Mouse (Mus musculus) embryonic facial prominence, embryonic 10.5 days (tissue): ENCODE measurements around the gene Aif1. TPM values are rescaled to one million over a fixed set of nuclear protein-coding genes. Genes with fewer than 3 reads are reported as not detected.
A peak's percentile ranks its signal among the peaks of the same experiment; 100 is the strongest.

Experiments
- DNase-seq: peaks from one replicate; pipeline ENCODE4 v3.0.0-alpha.2; 2017; ENCODE audit warnings: low spot score
- H3K27ac ChIP-seq: fragments of 300-500 bp; sonication (generic); replicated peaks from 2 replicates; pipeline ENCODE4 v1.5.1; 2016; ENCODE audit warnings: mild to moderate bottlenecking
- H3K27me3 ChIP-seq: fragments of 300-500 bp; sonication (generic); replicated peaks from 2 replicates; pipeline ENCODE4 v1.6.1; 2016; ENCODE audit warnings: low read depth, mild to moderate bottlenecking; ENCODE audit not compliant: poor library complexity, severe bottlenecking
- H3K36me3 ChIP-seq: fragments of 300-500 bp; sonication (generic); replicated peaks from 2 replicates; pipeline ENCODE4 v1.6.1; 2016; ENCODE audit warnings: mild to moderate bottlenecking, moderate library complexity
- H3K4me1 ChIP-seq: fragments of 300-500 bp; sonication (generic); 2 replicates; pipeline ENCODE4 v1.6.1; 2016
- H3K4me3 ChIP-seq: fragments of 300-500 bp; sonication (generic); 2 replicates; pipeline ENCODE4 v1.5.1; 2016; ENCODE audit warnings: mild to moderate bottlenecking, moderate library complexity
- H3K9me3 ChIP-seq: fragments of 300-500 bp; sonication (generic); 2 replicates; pipeline ENCODE4 v1.6.1; 2016; ENCODE audit warnings: mild to moderate bottlenecking
- WGBS: fragments of 180-500 bp; shearing (Covaris S2); methylation state at CpG from one replicate; pipeline ENCODE4 v1.1.7; 2016; 5-methylcytosine and 5-hydroxymethylcytosine counted together
- polyA plus RNA-seq: library from polyadenylated mRNA; unstranded; fragments of >200 nt; fragmentation: Nextera tagmentation; extraction: Ambion mirVana; gene quantifications from 2 replicates; pipeline ENCODE4 v1.2.1, GENCODE M21; 2016

The Aif1 gene
- polyA plus RNA-seq, 1 experiment from 2014 or later = 3.9 TPM

- no peak for DNase-seq
Observed at GRCm38 (mm10) chr17:35174201-35174977, 1.5 kb downstream of the Aif1 start.

GRCm38 (mm10) chr17:35173329-35173728 lies 2.5 kb downstream of the Aif1 start:
- WGBS = 85% methylated on average over 3 of the region's 3 CpGs
- Histone ChIP-seq H3K9me3 (no peaks in the 10 kb centered on the region), H3K36me3 (no peaks in the 10 kb centered on the region), H3K27me3 (no peaks in the 10 kb centered on the region), H3K4me1 (peaks cover 3% of the 10 kb centered on the region; the same call in 1 of the 2 replicates), H3K27ac (no peak overlapping the region; the same call in 1 of the 2 replicates), H3K4me3 (no peak overlapping the region)
- DNase-seq = no peak

More at GRCm38 (mm10) chr17:35174201-35174977, 1.5 kb downstream of the Aif1 start:
- H3K27ac ChIP-seq = no peak overlapping the region
- H3K9me3 ChIP-seq = no peaks in the 10 kb centered on the region
- 67% methylated on average over 8 of the region's 8 CpGs for WGBS
- H3K36me3 ChIP-seq = no peaks in the 10 kb centered on the region
- H3K4me3 ChIP-seq = no peak overlapping the region
- H3K4me1 ChIP-seq = no peaks in the 10 kb centered on the region
- no peaks in the 10 kb centered on the region for H3K27me3 ChIP-seq

GRCm38 (mm10) chr17:35172445-35173234 lies 3.2 kb downstream of the Aif1 start:
- H3K27ac ChIP-seq = no peak overlapping the region
- 0 out of 2 replicates have a peak overlapping the region, but pooled peaks have one; percentile 13 for H3K4me3 ChIP-seq
- DNase-seq = no peak
- WGBS = 77% methylated on average over 11 of the region's 11 CpGs
- peaks cover 3% of the 10 kb centered on the region; the same call in 1 of the 2 replicates for H3K4me1 ChIP-seq
- H3K36me3 ChIP-seq = no peaks in the 10 kb centered on the region
- H3K9me3 ChIP-seq = no peaks in the 10 kb centered on the region
- no peaks in the 10 kb centered on the region for H3K27me3 ChIP-seq

GRCm38 (mm10) chr17:35168541-35169207 lies 7.2 kb downstream of the Aif1 start:
- no peak for DNase-seq
- H3K27me3 ChIP-seq = no peaks in the 10 kb centered on the region
- H3K4me3 ChIP-seq = no peak overlapping the region
- H3K27ac ChIP-seq = no peak overlapping the region
- H3K36me3 ChIP-seq = no peaks in the 10 kb centered on the region
- peaks cover 12% of the 10 kb centered on the region for H3K4me1 ChIP-seq
- WGBS = 23% methylated on average over 4 of the region's 4 CpGs
- no peaks in the 10 kb centered on the region for H3K9me3 ChIP-seq

GRCm38 (mm10) chr17:35167794-35168193 lies 8.1 kb downstream of the Aif1 start:
- Histone ChIP-seq H3K4me1 (peaks cover 20% of the 10 kb centered on the region), H3K4me3 (no peak overlapping the region), H3K27me3 (no peaks in the 10 kb centered on the region), H3K27ac (no peak overlapping the region), H3K36me3 (peaks cover 2% of the 10 kb centered on the region), H3K9me3 (no peaks in the 10 kb centered on the region)
- 87% methylated on average over 7 of the region's 7 CpGs for WGBS
- DNase-seq = no peak

GRCm38 (mm10) chr17:35166352-35167035 lies 9.4 kb downstream of the Aif1 start:
- Histone ChIP-seq H3K36me3 (peaks cover 15% of the 10 kb centered on the region), H3K27me3 (no peaks in the 10 kb centered on the region), H3K4me3 (peak overlapping the region; percentile 99), H3K9me3 (no peaks in the 10 kb centered on the region), H3K27ac (peak overlapping the region; percentile 99), H3K4me1 (peaks cover 33% of the 10 kb centered on the region)
- DNase-seq = peak; percentile 54
- 74% methylated on average over 8 of the region's 8 CpGs for WGBS

- H3K4me3 ChIP-seq = peak overlapping the region; percentile 99
- H3K9me3 ChIP-seq = no peaks in the 10 kb centered on the region
- H3K36me3 ChIP-seq = peaks cover 24% of the 10 kb centered on the region
- DNase-seq = no peak
- peaks cover 34% of the 10 kb centered on the region for H3K4me1 ChIP-seq
- WGBS = 27% methylated on average over 12 of the region's 12 CpGs
- peak overlapping the region; percentile 99 for H3K27ac ChIP-seq
- H3K27me3 ChIP-seq = no peaks in the 10 kb centered on the region
Observed at GRCm38 (mm10) chr17:35165451-35166155, 10.3 kb downstream of the Aif1 start.

- peaks cover 34% of the 10 kb centered on the region for H3K4me1 ChIP-seq
- H3K27me3 ChIP-seq = no peaks in the 10 kb centered on the region
- peak; percentile 97 for DNase-seq
- under 1% methylated on average over 88 of the region's 89 CpGs for WGBS
- H3K9me3 ChIP-seq = no peaks in the 10 kb centered on the region
- H3K27ac ChIP-seq = peak within 1 kb of the TSS; percentile 99
- H3K4me3 ChIP-seq = peak within 1 kb of the TSS; percentile 99
- peaks cover 32% of the 10 kb centered on the region for H3K36me3 ChIP-seq
Observed at GRCm38 (mm10) chr17:35164568-35165450, 11.1 kb downstream of the Aif1 start, which contains the start of gene Prrc2a. Prrc2a (minus strand) TSS chr17:35164897.

- DNase-seq = no peak
- peak overlapping the region; percentile 99 for H3K27ac ChIP-seq
- H3K36me3 ChIP-seq = peaks cover 38% of the 10 kb centered on the region
- peaks cover 34% of the 10 kb centered on the region for H3K4me1 ChIP-seq
- H3K9me3 ChIP-seq = no peaks in the 10 kb centered on the region
- WGBS = under 1% methylated on average over 28 of the region's 28 CpGs
- H3K4me3 ChIP-seq = peak overlapping the region; percentile 99
- H3K27me3 ChIP-seq = no peaks in the 10 kb centered on the region
Observed at GRCm38 (mm10) chr17:35164218-35164567, 11.7 kb downstream of the Aif1 start.

GRCm38 (mm10) chr17:35163326-35164081 lies 12.4 kb downstream of the Aif1 start:
- Histone ChIP-seq H3K4me1 (peaks cover 31% of the 10 kb centered on the region), H3K36me3 (peaks cover 45% of the 10 kb centered on the region), H3K27me3 (no peaks in the 10 kb centered on the region), H3K27ac (peak overlapping the region; percentile 99), H3K9me3 (no peaks in the 10 kb centered on the region), H3K4me3 (peak overlapping the region; percentile 99)
- no peak for DNase-seq
- WGBS = 23% methylated on average over 8 of the region's 8 CpGs
